In genomic region chr1:134106719-134107118, GRCm38 (mm10) we compare ENCODE assay signal across 9 mouse cellular contexts. TPM values are rescaled to one million over a fixed set of nuclear protein-coding genes. Genes with fewer than 3 reads are reported as not detected.
DNase-seq lines count a peak whose midpoint lies in the region; ATAC-seq and TF ChIP-seq lines count a peak whose summit lies in the region.
"Had no signal": no experiment of that assay in that cellular context is flagged by ENCODE, and none has a peak within 500 bp of the region (broad histone marks: within the 10 kb centered on the region; RNA-seq: fewer than 3 reads in every experiment).

No protein-coding gene starts in this region.

- TF ChIP-seq CTCF in E14TG2a.4 (conservative IDR thresholded peaks at IDR 0.05; ENCODE audit: low read length) = peak; percentile 86

- no peaks in the 10 kb centered on the region for H3K27me3 ChIP-seq in kidney, embryonic 14.5 days (ENCODE audit: control insufficient read depth, insufficient read depth, low read length)
- H3K27me3 ChIP-seq in E14TG2a.4 (ENCODE audit: insufficient read depth, low read length) = 0 out of 2 replicates have a peak, but pooled peaks cover 7% of the 10 kb centered on the region
- H3K27me3 ChIP-seq in forebrain, embryonic 15.5 days = no peaks in the 10 kb centered on the region
- H3K27me3 ChIP-seq: limb, embryonic 13.5 days had no signal

- no peak overlapping the region for H3K27ac ChIP-seq in kidney, embryonic 14.5 days (ENCODE audit: low read depth, low read length)
- no peak overlapping the region for H3K27ac ChIP-seq in forebrain, embryonic 15.5 days (replicated peaks)
- H3K27ac ChIP-seq: limb, embryonic 13.5 days had no signal

- no peaks in the 10 kb centered on the region for H3K4me1 ChIP-seq in kidney, embryonic 14.5 days (ENCODE audit: control insufficient read depth, insufficient read depth, low read length)
- H3K4me1 ChIP-seq in E14TG2a.4 (replicated peaks; ENCODE audit: low read depth, low read length) = peaks cover 36% of the 10 kb centered on the region
- H3K4me1 ChIP-seq in forebrain, embryonic 15.5 days = no peaks in the 10 kb centered on the region

- H3K9me3 ChIP-seq in kidney, embryonic 14.5 days (ENCODE audit: control insufficient read depth, low read length) = no peaks in the 10 kb centered on the region
- H3K9me3 ChIP-seq in E14TG2a.4 (ENCODE audit: low read length) = no peaks in the 10 kb centered on the region
- H3K9me3 ChIP-seq in forebrain, embryonic 15.5 days = no peaks in the 10 kb centered on the region
- H3K9me3 ChIP-seq: limb, embryonic 13.5 days had no signal

- H3K36me3 ChIP-seq in kidney, embryonic 14.5 days (ENCODE audit: control insufficient read depth, insufficient read depth, low read length) = no peaks in the 10 kb centered on the region
- H3K36me3 ChIP-seq in E14TG2a.4 (ENCODE audit: insufficient read depth, low read length) = no peaks in the 10 kb centered on the region
- no peaks in the 10 kb centered on the region for H3K36me3 ChIP-seq in forebrain, embryonic 15.5 days
- H3K36me3 ChIP-seq: limb, embryonic 13.5 days had no signal

- 7% methylated on average over 5 of the region's 5 CpGs for WGBS in kidney, embryonic 14.5 days
- WGBS in forebrain, embryonic 15.5 days = 4% methylated on average over 5 of the region's 5 CpGs

- no peak for ATAC-seq in kidney, embryonic 14.5 days (ENCODE audit: low FRiP score, low TSS enrichment)
- ATAC-seq in forebrain, embryonic 15.5 days (replicated peaks) = peak; percentile 36

- DNase-seq in kidney, adult 11 months = peak; percentile 56
- DNase-seq in cerebellum, adult 11 months = peak; percentile 65
- peak; percentile 82 for DNase-seq in kidney, adult 9 months
- peak; percentile 89 for DNase-seq in lung, postnatal 36 days
- peak; percentile 59 to 70 for DNase-seq in spleen, postnatal 36 days (ENCODE audit: low spot score in 2 of 2)

- H3K9ac ChIP-seq in kidney, embryonic 14.5 days (ENCODE audit: low read depth, low read length) = no peak overlapping the region
- H3K9ac ChIP-seq in forebrain, embryonic 15.5 days (replicated peaks) = no peak overlapping the region
- H3K9ac ChIP-seq: limb, embryonic 13.5 days had no signal

- H3K4me3 ChIP-seq in kidney, embryonic 14.5 days (ENCODE audit: low read length) = no peak overlapping the region
- no peak overlapping the region for H3K4me3 ChIP-seq in E14TG2a.4 (replicated peaks; ENCODE audit: low read length)
- no peak overlapping the region for H3K4me3 ChIP-seq in forebrain, embryonic 15.5 days
- H3K4me3 ChIP-seq: limb, embryonic 13.5 days had no signal

- H3K4me2 ChIP-seq in kidney, embryonic 14.5 days (replicated peaks; ENCODE audit: low read depth, low read length) = no peak overlapping the region
- no peak overlapping the region for H3K4me2 ChIP-seq in forebrain, embryonic 15.5 days (replicated peaks)
- H3K4me2 ChIP-seq: limb, embryonic 13.5 days had no signal

RNA-seq across cellular contexts. Expression of gene Chit1, which starts 4.3 kb away (rescaled TPM):
- polyA plus RNA-seq in kidney, embryonic 14.5 days (2014; fragmentation: Nextera tagmentation; extraction: Ambion mirVana) = 0.14 and 0.28 TPM in 2 replicates
- 0.17 and 0.24 TPM in 2 replicates for polyA plus RNA-seq in forebrain, embryonic 15.5 days (2015; fragmentation: Nextera tagmentation; extraction: Ambion mirVana)

RNA-seq across cellular contexts. Expression of gene Btg2, which starts 27.8 kb away (rescaled TPM):
- polyA plus RNA-seq in kidney, embryonic 14.5 days (2014; fragmentation: Nextera tagmentation; extraction: Ambion mirVana) = 20.8 and 28.6 TPM in 2 replicates
- 69.4 and 76.8 TPM in 2 replicates for polyA plus RNA-seq in forebrain, embryonic 15.5 days (2015; fragmentation: Nextera tagmentation; extraction: Ambion mirVana)
